Mouse (Mus musculus): ENCODE results near the gene Hlcs. TPM values are rescaled to one million over a fixed set of nuclear protein-coding genes. Genes with fewer than 3 reads are reported as not detected.

Hlcs gene
- polyA plus RNA-seq, 1 experiment from 2014 or later = 12.6 TPM

- DNase-seq (ENCODE audit: low spot score) = no peak
- Histone ChIP-seq H3K36me3 (peaks cover 6% of the 10 kb centered on the region; the same call in 1 of the 2 replicates), H3K4me1 (peaks cover 10% of the 10 kb centered on the region), H3K9me3 (replicated peaks) (no peaks in the 10 kb centered on the region; the same call in 1 of the 2 replicates), H3K27me3 (ENCODE audit: low read depth, poor library complexity, severe bottlenecking) (peaks cover 43% of the 10 kb centered on the region), H3K4me3 (no peak overlapping the region), H3K27ac (replicated peaks) (no peak overlapping the region)
- 87% methylated on average over 10 of the region's 10 CpGs for WGBS
These were observed 179.2 kb downstream of the Hlcs start for GRCm38 (mm10) chr16:94134218-94134617.

GRCm38 (mm10) chr16:94128236-94128835 lies 185.0 kb downstream of the Hlcs start:
- H3K27me3 ChIP-seq (ENCODE audit: low read depth, poor library complexity, severe bottlenecking) = peaks cover 95% of the 10 kb centered on the region

GRCm38 (mm10) chr16:94126200-94126599 lies 187.2 kb downstream of the Hlcs start:
- no peaks in the 10 kb centered on the region for H3K9me3 ChIP-seq (replicated peaks)
- no peak for DNase-seq (ENCODE audit: low spot score)
- peaks cover 97% of the 10 kb centered on the region for H3K27me3 ChIP-seq (ENCODE audit: low read depth, poor library complexity, severe bottlenecking)
- H3K4me1 ChIP-seq = peaks cover 51% of the 10 kb centered on the region
- WGBS = 25% methylated on average over 9 of the region's 9 CpGs
- H3K4me3 ChIP-seq = peak overlapping the region; percentile 64; the same call in 1 of the 2 replicates
- H3K36me3 ChIP-seq = no peaks in the 10 kb centered on the region
- peak overlapping the region; percentile 84; the same call in 1 of the 2 replicates for H3K27ac ChIP-seq (replicated peaks)

More at GRCm38 (mm10) chr16:94128236-94128835, 185.0 kb downstream of the Hlcs start:
- Histone ChIP-seq H3K4me1 (peaks cover 49% of the 10 kb centered on the region), H3K36me3 (0 out of 2 replicates have a peak, but pooled peaks cover 6% of the 10 kb centered on the region), H3K4me3 (no peak overlapping the region), H3K9me3 (replicated peaks) (no peaks in the 10 kb centered on the region), H3K27ac (replicated peaks) (no peak overlapping the region; the same call in 1 of the 2 replicates)
- WGBS = 10% methylated on average over 2 of the region's 2 CpGs
- DNase-seq (ENCODE audit: low spot score) = peak; percentile 53

DNA sequence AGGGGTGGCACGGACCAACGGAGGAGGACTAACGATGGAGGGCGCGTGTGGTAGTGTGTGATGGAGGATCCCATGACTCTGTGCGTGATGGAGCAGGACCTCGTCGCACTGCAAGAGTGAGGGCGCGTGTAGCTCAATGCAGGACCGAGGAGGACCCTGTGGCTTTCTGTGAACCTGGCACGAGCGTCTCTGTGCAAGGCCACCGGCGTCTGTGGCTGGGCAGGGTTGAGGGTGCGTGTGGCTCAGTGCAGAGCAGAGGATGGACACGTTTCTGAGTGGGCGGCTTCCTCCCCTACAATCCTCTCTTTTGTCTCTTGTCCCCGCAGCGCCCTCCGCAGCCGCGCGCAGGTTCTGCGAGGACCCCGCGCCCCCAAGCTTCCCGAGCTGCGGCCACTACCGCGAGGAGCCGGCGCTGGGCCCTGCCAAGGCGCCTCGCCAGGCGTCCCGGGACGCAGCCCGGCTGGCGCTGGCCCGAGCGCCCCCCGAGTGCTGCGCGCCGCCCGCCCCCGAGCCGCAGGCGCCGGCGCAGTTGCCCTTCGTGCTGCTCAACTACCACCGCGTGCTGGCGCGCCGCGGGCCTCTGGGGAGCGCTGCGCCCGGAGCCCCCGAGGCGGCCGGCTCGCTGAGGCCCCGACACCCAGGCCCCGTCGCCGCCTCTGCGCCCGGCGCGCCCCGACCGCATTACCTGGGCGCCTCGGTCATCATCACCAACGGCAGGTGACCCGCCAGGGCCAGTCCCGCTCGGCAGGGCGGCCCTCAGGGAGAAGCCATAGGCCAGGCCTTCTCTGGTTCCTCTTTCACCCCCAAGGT lies 188.0 kb downstream of the Hlcs start:
- Histone ChIP-seq H3K27me3 (ENCODE audit: low read depth, poor library complexity, severe bottlenecking) (peaks cover 97% of the 10 kb centered on the region), H3K9me3 (replicated peaks) (no peaks in the 10 kb centered on the region), H3K36me3 (no peaks in the 10 kb centered on the region), H3K4me3 (peak overlapping the region; percentile 64), H3K4me1 (peaks cover 50% of the 10 kb centered on the region), H3K27ac (replicated peaks) (peak overlapping the region; percentile 84)
- peak; percentile 62 for DNase-seq (ENCODE audit: low spot score)
- WGBS = under 1% methylated on average over 80 of the region's 83 CpGs

DNA sequence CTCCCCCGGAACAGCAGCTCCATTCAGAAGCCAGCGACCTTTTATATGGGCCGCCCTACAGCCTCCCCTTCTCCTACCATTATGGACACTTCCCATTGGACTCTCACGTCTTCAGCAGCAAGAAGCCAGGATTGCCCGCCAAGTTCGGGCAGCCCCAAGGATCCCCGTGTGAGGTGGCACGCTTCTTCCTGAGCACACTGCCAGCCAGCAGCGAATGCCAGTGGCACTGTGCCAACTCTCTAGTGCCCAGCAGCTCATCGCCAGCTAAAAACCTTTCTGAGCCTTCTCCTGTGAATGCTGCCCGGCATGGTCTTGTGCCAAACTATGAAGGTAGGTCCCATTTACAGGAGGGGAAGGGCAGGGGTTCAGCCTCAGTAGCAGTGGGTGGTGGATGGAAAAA lies 190.1 kb downstream of the Hlcs start:
- peaks cover 34% of the 10 kb centered on the region for H3K4me1 ChIP-seq
- DNase-seq (ENCODE audit: low spot score) = no peak
- WGBS = 83% methylated on average over 11 of the region's 11 CpGs
- no peak overlapping the region for H3K27ac ChIP-seq (replicated peaks)
- no peak overlapping the region for H3K4me3 ChIP-seq
- peaks cover 99% of the 10 kb centered on the region for H3K27me3 ChIP-seq (ENCODE audit: low read depth, poor library complexity, severe bottlenecking)
- no peaks in the 10 kb centered on the region for H3K9me3 ChIP-seq (replicated peaks)
- H3K36me3 ChIP-seq = no peaks in the 10 kb centered on the region

GRCm38 (mm10) chr16:94122347-94122746 lies 191.0 kb downstream of the Hlcs start:
- H3K27me3 ChIP-seq (ENCODE audit: low read depth, poor library complexity, severe bottlenecking) = peaks cover 100% of the 10 kb centered on the region
- no peaks in the 10 kb centered on the region for H3K9me3 ChIP-seq (replicated peaks)
- no peaks in the 10 kb centered on the region for H3K36me3 ChIP-seq
- no peak overlapping the region for H3K27ac ChIP-seq (replicated peaks)
- DNase-seq (ENCODE audit: low spot score) = no peak
- WGBS = 92% methylated on average over 3 of the region's 3 CpGs
- H3K4me1 ChIP-seq = peaks cover 28% of the 10 kb centered on the region
- H3K4me3 ChIP-seq = no peak overlapping the region

- H3K27ac ChIP-seq (replicated peaks) = no peak overlapping the region
- no peaks in the 10 kb centered on the region for H3K36me3 ChIP-seq
- 94% methylated on average over 1 of the region's 1 CpGs for WGBS
- H3K4me1 ChIP-seq = peaks cover 11% of the 10 kb centered on the region
- DNase-seq (ENCODE audit: low spot score) = no peak
- peaks cover 86% of the 10 kb centered on the region for H3K27me3 ChIP-seq (ENCODE audit: low read depth, poor library complexity, severe bottlenecking)
- H3K4me3 ChIP-seq = no peak overlapping the region
- no peaks in the 10 kb centered on the region for H3K9me3 ChIP-seq (replicated peaks)
These were observed 195.0 kb downstream of the Hlcs start for GRCm38 (mm10) chr16:94118394-94118793.

GRCm38 (mm10) chr16:94117333-94117732 lies 196.0 kb downstream of the Hlcs start:
- peaks cover 11% of the 10 kb centered on the region for H3K4me1 ChIP-seq
- H3K27me3 ChIP-seq (ENCODE audit: low read depth, poor library complexity, severe bottlenecking) = peaks cover 86% of the 10 kb centered on the region
- no peaks in the 10 kb centered on the region for H3K36me3 ChIP-seq
- no peak overlapping the region for H3K4me3 ChIP-seq
- 61% methylated on average over 6 of the region's 6 CpGs for WGBS
- no peaks in the 10 kb centered on the region for H3K9me3 ChIP-seq (replicated peaks)
- 0 out of 2 replicates have a peak overlapping the region, but pooled peaks have one; percentile 9 for H3K27ac ChIP-seq (replicated peaks)
- DNase-seq (ENCODE audit: low spot score) = no peak

GRCm38 (mm10) chr16:94114693-94115092 lies 198.7 kb downstream of the Hlcs start:
- H3K27ac ChIP-seq (replicated peaks) = no peak overlapping the region
- H3K27me3 ChIP-seq (ENCODE audit: low read depth, poor library complexity, severe bottlenecking) = peaks cover 69% of the 10 kb centered on the region
- peaks cover 6% of the 10 kb centered on the region for H3K4me1 ChIP-seq
- no peak overlapping the region for H3K4me3 ChIP-seq
- H3K9me3 ChIP-seq (replicated peaks) = no peaks in the 10 kb centered on the region
- DNase-seq (ENCODE audit: low spot score) = no peak
- no peaks in the 10 kb centered on the region for H3K36me3 ChIP-seq
- WGBS = 80% methylated on average over 9 of the region's 9 CpGs

DNA sequence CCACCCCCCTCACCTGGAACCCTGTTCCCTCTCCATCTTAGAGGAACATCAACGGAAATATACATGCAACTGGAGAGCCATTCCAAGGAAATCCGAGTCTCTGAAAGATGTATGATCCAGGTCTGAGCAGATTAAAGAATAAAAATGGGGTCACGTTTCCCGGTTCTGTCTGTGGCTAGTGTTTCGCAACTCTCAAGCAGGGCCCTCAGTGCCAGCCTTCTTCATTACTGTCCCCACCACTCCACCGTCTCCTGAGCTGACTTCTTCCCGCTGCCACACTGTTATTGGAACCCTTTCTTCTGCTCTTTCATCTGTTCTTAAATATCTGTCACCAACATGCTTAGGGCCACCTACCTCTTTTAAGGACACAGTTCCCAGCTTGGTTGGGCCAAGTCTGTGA lies 200.2 kb downstream of the Hlcs start:
- 87% methylated on average over 7 of the region's 7 CpGs for WGBS
- Histone ChIP-seq H3K9me3 (replicated peaks) (no peaks in the 10 kb centered on the region), H3K27ac (replicated peaks) (no peak overlapping the region), H3K4me3 (no peak overlapping the region), H3K36me3 (no peaks in the 10 kb centered on the region), H3K27me3 (ENCODE audit: low read depth, poor library complexity, severe bottlenecking) (peaks cover 59% of the 10 kb centered on the region), H3K4me1 (peaks cover 6% of the 10 kb centered on the region)
- DNase-seq (ENCODE audit: low spot score) = no peak

- Histone ChIP-seq H3K27ac (replicated peaks) (no peak overlapping the region; the same call in 1 of the 2 replicates), H3K4me3 (0 out of 2 replicates have a peak overlapping the region, but pooled peaks have one; percentile 0), H3K36me3 (no peaks in the 10 kb centered on the region), H3K27me3 (ENCODE audit: low read depth, poor library complexity, severe bottlenecking) (peaks cover 84% of the 10 kb centered on the region), H3K9me3 (replicated peaks) (no peaks in the 10 kb centered on the region), H3K4me1 (peaks cover 51% of the 10 kb centered on the region)
- peak; percentile 70 for DNase-seq (ENCODE audit: low spot score)
- WGBS = 3% methylated on average over 12 of the region's 12 CpGs
These were observed 215.5 kb downstream of the Hlcs start for GRCm38 (mm10) chr16:94097724-94098455.

DNA sequence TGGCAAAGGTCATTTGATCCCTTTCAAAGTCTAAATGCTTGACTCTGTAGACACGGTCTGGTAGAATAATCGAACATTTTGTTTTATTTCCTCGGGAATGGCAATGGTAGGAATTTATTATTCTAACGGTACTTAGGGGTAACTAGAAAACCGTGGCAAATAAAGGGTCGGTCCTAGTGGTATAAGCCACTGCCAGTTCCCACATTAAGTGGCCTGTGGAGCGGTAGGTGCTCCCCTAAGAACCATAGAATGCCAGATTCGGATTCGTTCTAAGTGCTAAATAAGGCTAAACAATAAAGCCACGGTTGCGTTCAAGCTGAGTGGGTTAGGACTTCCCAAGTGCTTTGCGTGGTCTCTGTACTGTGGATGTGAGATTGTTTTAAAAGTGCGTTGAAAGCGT lies 216.9 kb downstream of the Hlcs start:
- peaks cover 97% of the 10 kb centered on the region for H3K27me3 ChIP-seq (ENCODE audit: low read depth, poor library complexity, severe bottlenecking)
- H3K9me3 ChIP-seq (replicated peaks) = no peaks in the 10 kb centered on the region
- 2% methylated on average over 14 of the region's 14 CpGs for WGBS
- no peak overlapping the region for H3K27ac ChIP-seq (replicated peaks)
- H3K4me3 ChIP-seq = no peak overlapping the region
- peaks cover 56% of the 10 kb centered on the region for H3K4me1 ChIP-seq
- no peaks in the 10 kb centered on the region for H3K36me3 ChIP-seq
- DNase-seq (ENCODE audit: low spot score) = no peak
